Mouse (Mus musculus): ENCODE measurements around the gene Glipr1. TPM values are rescaled to one million over a fixed set of nuclear protein-coding genes. Genes with fewer than 3 reads are reported as not detected.

Glipr1 gene
- polyA plus RNA-seq, 1 experiment from 2014 or later: 0.39 TPM

DNA sequence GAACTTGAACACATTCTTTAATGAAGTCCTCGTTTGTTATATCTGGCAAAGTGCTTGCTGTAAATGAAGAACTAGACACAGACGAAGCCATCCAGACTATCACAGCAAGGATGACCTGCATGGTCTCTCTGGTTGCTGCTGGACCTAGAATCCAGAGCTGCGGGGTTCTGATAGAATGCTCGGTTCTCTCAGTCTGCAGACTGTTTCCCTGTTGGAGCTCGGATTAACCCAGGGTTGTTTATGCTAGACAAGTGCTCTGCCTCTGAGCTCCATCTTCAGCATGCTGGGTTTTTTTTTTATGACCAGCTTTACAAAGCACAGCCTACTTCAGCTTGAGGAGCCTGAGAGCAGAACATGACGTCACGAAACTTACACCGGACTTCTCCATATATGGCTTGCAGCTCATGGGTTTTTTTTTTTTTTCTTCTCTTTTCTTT is 5.5 kb downstream of the Glipr1 start:
- Histone ChIP-seq H3K9me3 (no peaks in the 10 kb centered on the region), H3K4me2 (no peak overlapping the region), H3K27me3 (replicated peaks) (no peaks in the 10 kb centered on the region), H3K36me3 (replicated peaks) (no peaks in the 10 kb centered on the region), H3K4me3 (no peak overlapping the region), H3K9ac (no peak overlapping the region), H3K4me1 (no peaks in the 10 kb centered on the region), H3K27ac (no peak overlapping the region)
- ATAC-seq (replicated peaks): no peak
- WGBS: 80% methylated on average over 8 of the region's 8 CpGs

DNA sequence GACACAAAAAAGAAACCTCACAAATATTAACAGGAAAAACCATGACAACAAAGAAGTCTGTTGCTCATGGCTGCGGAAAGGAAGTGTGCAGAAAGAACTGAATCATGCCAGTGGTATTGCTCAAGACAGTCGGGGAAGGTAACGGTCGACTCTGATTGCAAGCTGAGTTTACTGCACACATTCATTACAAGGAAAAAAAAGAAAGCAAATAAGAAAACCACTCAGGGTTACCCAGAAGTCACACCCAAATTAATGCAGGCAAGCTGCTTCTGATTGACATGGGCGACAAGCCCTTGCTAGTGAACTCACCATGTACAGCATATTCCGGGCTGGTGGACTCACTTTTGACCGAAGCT is 5.9 kb downstream of the Glipr1 start:
- no peak overlapping the region for H3K27ac ChIP-seq
- H3K4me3 ChIP-seq: no peak overlapping the region
- H3K4me2 ChIP-seq: no peak overlapping the region
- H3K9ac ChIP-seq: no peak overlapping the region
- H3K36me3 ChIP-seq (replicated peaks): no peaks in the 10 kb centered on the region
- 93% methylated on average over 7 of the region's 7 CpGs for WGBS
- no peaks in the 10 kb centered on the region for H3K4me1 ChIP-seq
- no peaks in the 10 kb centered on the region for H3K27me3 ChIP-seq (replicated peaks)
- no peaks in the 10 kb centered on the region for H3K9me3 ChIP-seq
- ATAC-seq (replicated peaks): no peak

DNA sequence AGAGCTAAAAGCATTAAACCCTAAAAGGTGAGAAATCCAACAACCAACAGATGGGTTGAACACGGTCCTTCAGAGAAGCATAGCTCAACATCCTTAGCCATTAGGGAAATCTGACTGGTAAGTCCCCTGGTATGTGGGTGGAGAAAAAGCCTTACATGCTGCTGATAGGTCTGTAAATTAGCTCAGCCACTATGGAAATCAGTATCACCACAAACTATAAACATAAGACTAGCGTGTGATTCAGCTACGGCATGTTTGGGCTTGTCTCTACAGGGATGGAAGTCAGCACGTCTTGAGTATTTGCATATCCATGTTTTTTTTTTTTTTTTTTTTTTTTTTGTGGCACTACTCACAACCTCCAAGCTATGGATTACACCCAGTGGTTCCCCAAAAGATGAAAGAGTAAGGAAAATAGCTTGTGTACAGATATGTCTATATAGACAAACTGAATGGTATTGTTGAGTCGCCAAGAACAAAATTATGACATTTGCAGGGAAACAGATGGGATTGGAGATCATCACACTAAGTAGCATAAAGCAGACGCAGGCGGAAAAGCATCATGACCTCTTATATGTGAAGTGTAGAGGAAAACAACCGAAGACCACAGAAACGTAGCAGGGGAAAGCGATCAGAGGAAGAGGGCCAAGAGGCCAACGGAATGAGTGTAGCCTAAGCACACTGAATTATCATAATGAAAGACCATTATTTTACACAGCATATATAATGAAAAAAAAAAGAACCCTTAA is 6.5 kb downstream of the Glipr1 start:
- WGBS: 93% methylated on average over 11 of the region's 11 CpGs
- Histone ChIP-seq H3K9ac (no peak overlapping the region), H3K27me3 (replicated peaks) (no peaks in the 10 kb centered on the region), H3K4me2 (no peak overlapping the region), H3K9me3 (no peaks in the 10 kb centered on the region), H3K4me1 (no peaks in the 10 kb centered on the region), H3K4me3 (no peak overlapping the region), H3K36me3 (replicated peaks) (no peaks in the 10 kb centered on the region), H3K27ac (no peak overlapping the region)
- no peak for ATAC-seq (replicated peaks)

DNA sequence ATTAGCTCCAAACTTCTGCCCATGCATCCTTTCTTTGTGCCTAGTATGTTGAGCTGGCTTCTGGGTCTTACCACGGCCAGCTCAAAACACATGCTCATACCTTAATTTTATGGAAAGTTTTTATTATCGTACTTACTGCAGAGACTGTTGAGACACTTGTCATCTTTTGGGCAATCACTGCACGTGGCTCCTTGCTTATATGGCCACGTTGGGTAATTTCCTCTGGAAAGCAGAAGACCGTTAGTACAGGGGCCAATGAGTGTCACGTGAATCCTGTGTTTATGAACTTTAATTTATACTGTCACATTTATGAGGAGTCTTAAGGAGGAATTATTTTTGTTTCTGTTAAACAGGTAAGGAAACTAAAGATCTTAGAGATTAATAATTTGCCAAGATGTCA is 16.0 kb downstream of the Glipr1 start:
- H3K27ac ChIP-seq: no peak overlapping the region
- H3K4me2 ChIP-seq: no peak overlapping the region
- H3K9me3 ChIP-seq: no peaks in the 10 kb centered on the region
- no peak overlapping the region for H3K9ac ChIP-seq
- H3K36me3 ChIP-seq (replicated peaks): peaks cover 39% of the 10 kb centered on the region
- no peaks in the 10 kb centered on the region for H3K27me3 ChIP-seq (replicated peaks)
- no peaks in the 10 kb centered on the region for H3K4me1 ChIP-seq
- no peak for ATAC-seq (replicated peaks)
- H3K4me3 ChIP-seq: no peak overlapping the region
- WGBS: 93% methylated on average over 6 of the region's 6 CpGs

DNA sequence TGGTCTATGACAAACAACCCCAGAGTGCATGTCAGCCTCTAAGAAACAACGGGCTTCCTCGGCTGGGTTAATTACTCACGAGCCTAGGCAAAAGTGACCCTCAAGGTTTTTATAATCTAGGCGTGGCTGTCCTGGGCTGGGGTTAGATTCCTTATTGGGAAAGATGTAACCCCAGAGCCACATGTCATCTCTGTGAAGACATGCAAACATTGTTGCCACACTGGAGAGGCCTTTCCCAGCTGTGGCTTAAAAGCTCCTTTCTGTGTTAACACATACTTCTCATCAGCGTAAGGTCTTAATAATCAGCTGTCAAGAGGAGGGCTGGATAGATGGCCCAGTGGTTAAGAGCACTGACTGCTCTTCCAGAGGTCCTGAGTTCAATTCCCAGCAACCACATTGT is 19.4 kb downstream of the Glipr1 start:
- Histone ChIP-seq H3K9ac (no peak overlapping the region), H3K27ac (no peak overlapping the region), H3K4me1 (no peaks in the 10 kb centered on the region), H3K4me3 (no peak overlapping the region), H3K27me3 (replicated peaks) (no peaks in the 10 kb centered on the region), H3K4me2 (no peak overlapping the region), H3K9me3 (no peaks in the 10 kb centered on the region), H3K36me3 (replicated peaks) (peaks cover 57% of the 10 kb centered on the region)
- WGBS: 95% methylated on average over 5 of the region's 5 CpGs
- ATAC-seq (replicated peaks): no peak

DNA sequence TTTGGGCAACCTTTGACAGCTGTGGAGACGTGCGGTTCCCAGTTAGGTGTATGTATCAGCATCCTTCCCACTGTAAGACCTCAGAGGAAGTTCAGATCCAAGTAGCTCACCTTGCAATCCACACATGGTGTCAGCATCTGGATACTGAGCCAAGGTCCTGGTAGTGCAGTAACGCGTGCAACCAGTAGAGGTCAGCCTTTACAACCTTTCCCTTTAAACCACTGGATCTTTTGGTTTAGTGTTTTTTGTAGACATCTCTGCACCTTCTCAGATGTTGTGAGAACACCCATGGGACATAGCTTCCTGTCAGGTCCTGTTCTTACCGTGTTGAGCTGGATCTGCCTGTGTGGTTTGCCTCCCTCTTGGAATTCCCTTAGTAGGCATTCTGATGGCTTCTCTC is 24.8 kb downstream of the Glipr1 start:
- Histone ChIP-seq H3K27me3 (replicated peaks) (no peaks in the 10 kb centered on the region), H3K4me3 (no peak overlapping the region), H3K4me2 (no peak overlapping the region), H3K27ac (no peak overlapping the region), H3K9ac (no peak overlapping the region), H3K36me3 (replicated peaks) (peaks cover 26% of the 10 kb centered on the region), H3K9me3 (no peaks in the 10 kb centered on the region), H3K4me1 (peaks cover 15% of the 10 kb centered on the region)
- 0 out of 2 replicates have a peak, but pooled peaks have one; percentile 38 for ATAC-seq (replicated peaks)
- 45% methylated on average over 5 of the region's 5 CpGs for WGBS

DNA sequence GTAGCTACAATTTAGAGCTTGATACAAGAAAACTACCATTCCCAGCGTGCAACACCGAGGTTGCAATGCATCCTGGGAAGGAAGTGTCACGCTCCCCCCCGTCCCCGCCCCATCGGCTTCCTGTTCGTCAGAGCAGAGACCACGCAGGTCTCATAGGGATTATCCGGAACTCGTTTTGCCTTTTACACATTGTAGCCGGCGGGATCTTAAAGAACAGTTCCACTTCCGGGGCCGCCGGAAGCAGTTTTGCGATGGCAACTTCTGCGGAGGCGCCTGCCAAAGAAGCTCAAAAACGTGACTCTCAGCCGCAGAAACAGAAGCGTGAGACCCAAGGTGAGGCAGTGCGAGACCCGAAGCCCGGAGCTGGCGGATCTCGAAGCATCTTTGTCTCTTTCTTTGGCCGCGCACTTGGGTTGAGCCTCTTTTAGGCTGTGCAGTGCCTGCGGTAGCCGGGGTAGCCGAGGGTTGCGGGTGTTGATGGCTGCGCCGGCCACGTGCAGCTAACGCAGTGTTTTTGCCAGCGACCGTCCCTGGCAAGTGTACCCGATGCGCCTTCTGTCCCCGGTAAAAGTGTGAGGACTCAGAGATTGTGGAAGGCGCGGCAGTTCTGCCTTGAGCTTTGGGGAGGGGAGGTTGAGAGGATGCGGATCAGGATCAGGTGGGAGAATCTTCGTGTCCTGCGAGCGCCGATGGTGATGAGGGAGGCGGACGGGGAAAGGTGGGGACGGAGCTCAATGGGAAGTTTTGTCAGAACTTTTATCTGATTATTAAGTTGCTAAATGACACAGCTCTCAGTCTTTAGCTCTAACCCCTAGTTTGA is 29.7 kb downstream of the Glipr1 start, which contains the start of gene Krr1:
Gene Krr1 (plus strand): TSS at position 123 of the 820 bp plus-strand sequence.
- peak within 1 kb of the TSS; percentile 78 for H3K27ac ChIP-seq
- H3K4me1 ChIP-seq: peaks cover 15% of the 10 kb centered on the region
- peak within 1 kb of the TSS; percentile 95 for H3K4me3 ChIP-seq
- H3K9me3 ChIP-seq: no peaks in the 10 kb centered on the region
- no peaks in the 10 kb centered on the region for H3K27me3 ChIP-seq (replicated peaks)
- peak; percentile 98 for ATAC-seq (replicated peaks)
- peak within 1 kb of the TSS; percentile 63 for H3K4me2 ChIP-seq
- peak within 1 kb of the TSS; percentile 55 for H3K9ac ChIP-seq
- no peaks in the 10 kb centered on the region for H3K36me3 ChIP-seq (replicated peaks)
- WGBS: under 1% methylated on average over 51 of the region's 51 CpGs

DNA sequence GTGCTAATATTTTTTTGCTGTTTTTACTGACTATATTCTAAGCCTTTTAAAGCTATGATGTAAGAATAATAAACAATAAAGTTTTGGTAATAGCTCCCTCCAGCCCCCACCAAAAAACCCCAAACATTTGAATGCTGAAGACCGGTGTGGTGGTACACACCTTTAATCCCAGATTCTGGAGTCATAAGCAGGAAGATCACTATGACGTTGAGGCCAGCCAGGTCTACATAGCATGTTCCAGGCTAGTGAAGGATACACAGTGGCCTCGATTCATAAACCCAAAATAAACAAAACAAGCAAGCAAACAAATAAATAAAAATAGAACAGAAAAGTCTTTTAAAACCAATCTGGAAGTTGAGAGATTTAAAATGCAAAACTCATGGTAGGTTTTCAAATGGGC is 30.5 kb downstream of the Glipr1 start:
- WGBS: 84% methylated on average over 3 of the region's 3 CpGs
- H3K27ac ChIP-seq: no peak overlapping the region
- H3K4me2 ChIP-seq: peak overlapping the region; percentile 32
- H3K9ac ChIP-seq: no peak overlapping the region
- H3K4me3 ChIP-seq: no peak overlapping the region
- no peaks in the 10 kb centered on the region for H3K27me3 ChIP-seq (replicated peaks)
- H3K9me3 ChIP-seq: no peaks in the 10 kb centered on the region
- H3K4me1 ChIP-seq: peaks cover 15% of the 10 kb centered on the region
- ATAC-seq (replicated peaks): peak; percentile 59
- no peaks in the 10 kb centered on the region for H3K36me3 ChIP-seq (replicated peaks)

DNA sequence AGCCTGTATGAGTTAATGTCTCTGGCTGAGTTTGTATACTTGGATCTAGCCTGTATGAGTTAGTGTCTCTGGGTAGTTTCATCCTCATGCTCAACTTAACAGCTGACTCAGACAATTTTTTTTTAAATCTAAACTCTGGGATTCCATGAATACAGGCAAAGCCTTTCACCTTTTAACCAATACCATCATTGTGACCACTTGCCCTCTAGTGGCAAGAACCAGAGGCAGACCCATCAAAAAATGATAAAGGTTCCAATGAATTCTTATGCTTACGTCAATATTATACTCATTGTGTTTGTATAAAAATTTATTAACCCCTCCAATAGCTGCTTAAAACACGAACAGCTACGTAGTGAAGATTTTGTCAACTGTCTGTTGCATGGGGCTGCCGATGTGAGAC is 36.0 kb downstream of the Glipr1 start:
- ATAC-seq (replicated peaks): no peak
- no peaks in the 10 kb centered on the region for H3K36me3 ChIP-seq (replicated peaks)
- H3K4me2 ChIP-seq: no peak overlapping the region
- no peaks in the 10 kb centered on the region for H3K27me3 ChIP-seq (replicated peaks)
- no peaks in the 10 kb centered on the region for H3K9me3 ChIP-seq
- no peak overlapping the region for H3K9ac ChIP-seq
- H3K27ac ChIP-seq: no peak overlapping the region
- H3K4me3 ChIP-seq: no peak overlapping the region
- no peaks in the 10 kb centered on the region for H3K4me1 ChIP-seq
- WGBS: 62% methylated on average over 4 of the region's 4 CpGs

DNA sequence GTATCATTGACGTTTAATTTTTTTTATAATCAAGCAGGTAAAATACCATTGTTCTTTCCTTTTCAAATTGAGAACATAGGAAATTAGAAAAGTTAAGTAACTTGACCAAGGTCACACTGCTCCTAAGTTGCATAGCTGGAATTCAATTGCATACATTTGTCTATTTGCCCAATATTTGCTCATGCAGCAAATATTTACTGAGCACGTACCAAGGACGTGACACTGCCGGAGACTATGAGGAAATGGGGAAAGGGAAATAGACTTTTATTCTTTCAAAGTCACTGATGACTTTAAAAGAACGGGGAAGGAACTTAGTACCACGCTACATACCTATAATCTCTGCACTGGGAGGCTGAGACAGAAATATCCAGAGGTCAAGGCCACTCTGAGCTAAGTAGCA is 42.0 kb downstream of the Glipr1 start:
- WGBS: 89% methylated on average over 6 of the region's 6 CpGs
- H3K4me1 ChIP-seq: no peaks in the 10 kb centered on the region

DNA sequence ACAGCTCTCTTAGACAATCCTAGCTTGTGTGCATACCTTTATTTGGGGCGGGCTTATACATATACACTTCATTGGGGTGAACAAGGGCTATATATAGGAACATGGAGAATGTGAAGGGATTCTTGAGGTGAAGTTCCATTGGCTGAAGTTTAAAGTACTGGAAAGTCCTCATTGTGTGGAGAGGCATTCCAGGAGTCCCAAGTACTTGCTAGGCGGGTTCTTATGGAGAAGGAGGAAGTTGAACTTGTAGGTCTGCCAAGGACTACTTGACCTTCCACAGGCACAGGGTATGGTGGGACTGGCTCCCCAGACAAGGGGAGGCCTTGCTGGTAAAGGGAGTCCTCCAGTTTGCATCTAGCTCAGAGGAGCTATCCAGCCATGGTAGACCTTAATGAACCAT is 43.1 kb downstream of the Glipr1 start:
- WGBS: 85% methylated on average over 2 of the region's 2 CpGs
- H3K36me3 ChIP-seq (replicated peaks): no peaks in the 10 kb centered on the region
- H3K4me3 ChIP-seq: no peak overlapping the region

More for the DNA sequence above, 42.0 kb downstream of the Glipr1 start:
- H3K9ac ChIP-seq: no peak overlapping the region
- no peaks in the 10 kb centered on the region for H3K36me3 ChIP-seq (replicated peaks)
- ATAC-seq (replicated peaks): no peak
- no peaks in the 10 kb centered on the region; the same call in 1 of the 2 replicates for H3K27me3 ChIP-seq (replicated peaks)
- H3K9me3 ChIP-seq: no peaks in the 10 kb centered on the region
- H3K4me3 ChIP-seq: no peak overlapping the region
- no peak overlapping the region for H3K27ac ChIP-seq
- no peak overlapping the region for H3K4me2 ChIP-seq

DNA sequence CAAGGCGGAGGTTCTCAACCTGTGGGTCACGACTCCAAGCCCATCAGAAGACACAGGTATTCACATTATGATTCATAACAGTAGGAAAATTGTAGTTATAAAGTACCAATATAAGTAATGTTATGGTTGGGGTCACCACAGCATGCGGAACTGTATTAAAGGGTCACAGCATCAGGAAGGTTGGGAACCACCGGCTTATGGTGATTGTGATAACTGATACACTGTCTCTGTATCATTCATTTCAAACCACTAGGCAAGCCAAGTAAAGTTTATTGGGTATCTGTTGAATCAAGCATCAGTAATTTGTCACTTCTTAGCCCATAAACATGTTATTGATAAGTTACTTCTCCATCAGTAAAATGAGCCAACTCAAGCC is 44.4 kb downstream of the Glipr1 start:
- no peak overlapping the region for H3K4me2 ChIP-seq
- peak; percentile 58 for ATAC-seq (replicated peaks)
- H3K36me3 ChIP-seq (replicated peaks): no peaks in the 10 kb centered on the region
- no peak overlapping the region for H3K4me3 ChIP-seq
- H3K4me1 ChIP-seq: no peaks in the 10 kb centered on the region
- no peaks in the 10 kb centered on the region for H3K9me3 ChIP-seq
- WGBS: 39% methylated on average over 4 of the region's 4 CpGs
- no peak overlapping the region for H3K27ac ChIP-seq
- no peak overlapping the region for H3K9ac ChIP-seq
- no peaks in the 10 kb centered on the region; the same call in 1 of the 2 replicates for H3K27me3 ChIP-seq (replicated peaks)

More for the DNA sequence above, 43.1 kb downstream of the Glipr1 start:
- H3K27ac ChIP-seq: no peak overlapping the region
- H3K9ac ChIP-seq: no peak overlapping the region
- no peaks in the 10 kb centered on the region; the same call in 1 of the 2 replicates for H3K27me3 ChIP-seq (replicated peaks)
- H3K4me2 ChIP-seq: no peak overlapping the region
- no peak for ATAC-seq (replicated peaks)
- H3K9me3 ChIP-seq: no peaks in the 10 kb centered on the region
- no peaks in the 10 kb centered on the region for H3K4me1 ChIP-seq
